Mouse (Mus musculus) stomach, embryonic 16.5 days (tissue): ENCODE measurements around the gene Lrguk. TPM values are rescaled to one million over a fixed set of nuclear protein-coding genes. Genes with fewer than 3 reads are reported as not detected.

Experiments used
- ATAC-seq: fragments of 200-750 bp; cut with Nextera tagmentation; 2 replicates; pipeline ENCODE4 v1.8.0; 2017; ENCODE audit warnings: moderate number of reproducible peaks, moderate TSS enrichment; ENCODE audit not compliant: insufficient read depth, low FRiP score
- H3K27ac ChIP-seq: fragments of 300-500 bp; sonication (generic); 2 replicates; pipeline ENCODE4 v1.5.1; 2014; ENCODE audit warnings: low read length
- H3K27me3 ChIP-seq: fragments of 300-500 bp; sonication (generic); 2 replicates; pipeline ENCODE4 v1.6.1; 2014; ENCODE audit warnings: low read length, control low read depth, mixed read lengths; ENCODE audit not compliant: control insufficient read depth, insufficient read depth
- H3K36me3 ChIP-seq: fragments of 300-500 bp; sonication (generic); 2 replicates; pipeline ENCODE4 v1.6.1; 2014; ENCODE audit warnings: low read length; ENCODE audit not compliant: control insufficient read depth, insufficient read depth
- H3K4me1 ChIP-seq: fragments of 300-500 bp; sonication (generic); 2 replicates; pipeline ENCODE4 v1.6.1; 2014; ENCODE audit warnings: low read length, control low read depth, mixed read lengths; ENCODE audit not compliant: control insufficient read depth, insufficient read depth
- H3K4me2 ChIP-seq: fragments of 300-500 bp; sonication (generic); 2 replicates; pipeline ENCODE4 v1.6.1; 2014; ENCODE audit warnings: low read depth, low read length, mixed read lengths
- H3K4me3 ChIP-seq: fragments of 300-500 bp; sonication (generic); replicated peaks from 2 replicates; pipeline ENCODE4 v1.5.1; 2014; ENCODE audit warnings: mild to moderate bottlenecking, low read length
- H3K9ac ChIP-seq: fragments of 300-500 bp; sonication (generic); 2 replicates; pipeline ENCODE4 v1.6.1; 2014; ENCODE audit warnings: low read length
- H3K9me3 ChIP-seq: fragments of 300-500 bp; sonication (generic); replicated peaks from 2 replicates; pipeline ENCODE4 v1.6.1; 2016; ENCODE audit warnings: low read length, control low read depth; ENCODE audit not compliant: control insufficient read depth
- WGBS: fragments of 180-500 bp; shearing (Covaris S2); extraction: QIAGEN DNeasy Blood & Tissue Kit; methylation state at CpG from one replicate; pipeline ENCODE4 v1.1.7; 2014; 5-methylcytosine and 5-hydroxymethylcytosine counted together
- polyA plus RNA-seq: library from polyadenylated mRNA; unstranded; fragments of >200 nt; fragmentation: Nextera tagmentation; extraction: Ambion mirVana; gene quantifications from 2 replicates; pipeline ENCODE4 v1.2.1, GENCODE M21; 2015

The Lrguk gene
- polyA plus RNA-seq, 1 experiment from 2014 or later: 0.44 TPM

DNA sequence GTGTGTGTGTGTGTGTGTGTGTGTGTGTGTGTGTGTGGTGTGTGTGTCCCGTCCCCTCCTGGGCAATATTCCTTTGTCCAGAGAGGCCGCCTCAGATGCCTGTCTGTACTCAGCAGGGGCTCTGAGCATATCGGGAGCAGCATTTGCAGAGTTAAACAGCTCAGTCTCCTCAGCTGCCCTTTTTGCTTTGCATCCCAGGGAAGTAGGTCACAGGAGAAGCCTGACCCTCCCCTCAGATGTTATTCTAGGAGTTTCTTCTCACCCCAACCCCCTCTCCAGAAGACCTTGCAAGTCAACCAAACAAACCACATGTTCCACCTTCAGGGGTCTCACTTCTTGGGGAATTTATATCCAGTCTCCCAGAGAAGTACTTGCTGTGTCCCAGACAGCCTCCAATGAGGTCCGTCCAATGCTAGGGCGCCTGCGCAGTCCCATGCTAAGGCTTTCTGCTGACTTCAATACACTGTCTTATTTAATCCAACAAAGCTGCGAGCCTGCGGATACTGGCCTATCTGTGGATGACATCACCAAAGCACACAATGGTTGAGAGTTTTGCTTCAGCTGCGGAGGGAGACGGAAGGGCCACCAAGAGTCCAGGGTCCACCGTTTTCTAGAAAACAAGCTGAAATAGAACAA, 17.4 kb downstream of the Lrguk start:
- no peaks in the 10 kb centered on the region for H3K36me3 ChIP-seq
- no peak overlapping the region for H3K4me3 ChIP-seq
- no peak for ATAC-seq
- H3K27ac ChIP-seq: no peak overlapping the region
- no peak overlapping the region for H3K9ac ChIP-seq
- no peaks in the 10 kb centered on the region for H3K9me3 ChIP-seq
- 0 out of 2 replicates have a peak, but pooled peaks cover 2% of the 10 kb centered on the region for H3K4me1 ChIP-seq
- H3K27me3 ChIP-seq: no peaks in the 10 kb centered on the region
- H3K4me2 ChIP-seq: no peak overlapping the region
- WGBS: 71% methylated on average over 11 of the region's 11 CpGs

DNA sequence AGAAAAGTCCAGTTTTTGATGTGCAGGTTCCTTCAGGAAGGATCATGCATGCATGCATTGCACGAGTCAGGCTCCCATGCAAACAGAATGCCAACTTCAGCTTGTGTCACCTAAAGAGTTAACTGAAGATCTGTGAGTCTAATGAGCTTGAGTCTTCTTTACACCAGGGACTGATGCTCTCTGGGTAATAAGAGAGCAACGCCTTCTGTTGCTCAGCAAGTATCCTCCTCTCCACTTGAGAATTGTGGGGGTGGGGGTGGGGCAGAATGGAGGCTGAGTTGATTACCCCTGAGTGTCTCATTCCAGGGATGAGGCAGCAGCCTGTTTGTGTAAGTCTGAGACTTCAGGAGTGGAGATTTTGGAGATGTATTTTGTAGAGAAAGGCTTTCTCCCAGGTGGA, 20.2 kb downstream of the Lrguk start:
- Histone ChIP-seq H3K4me2 (no peak overlapping the region), H3K4me3 (no peak overlapping the region), H3K27ac (no peak overlapping the region), H3K9ac (no peak overlapping the region), H3K36me3 (no peaks in the 10 kb centered on the region), H3K4me1 (no peaks in the 10 kb centered on the region), H3K9me3 (no peaks in the 10 kb centered on the region), H3K27me3 (no peaks in the 10 kb centered on the region)
- no peak for ATAC-seq
- WGBS: 71% methylated on average over 2 of the region's 2 CpGs

DNA sequence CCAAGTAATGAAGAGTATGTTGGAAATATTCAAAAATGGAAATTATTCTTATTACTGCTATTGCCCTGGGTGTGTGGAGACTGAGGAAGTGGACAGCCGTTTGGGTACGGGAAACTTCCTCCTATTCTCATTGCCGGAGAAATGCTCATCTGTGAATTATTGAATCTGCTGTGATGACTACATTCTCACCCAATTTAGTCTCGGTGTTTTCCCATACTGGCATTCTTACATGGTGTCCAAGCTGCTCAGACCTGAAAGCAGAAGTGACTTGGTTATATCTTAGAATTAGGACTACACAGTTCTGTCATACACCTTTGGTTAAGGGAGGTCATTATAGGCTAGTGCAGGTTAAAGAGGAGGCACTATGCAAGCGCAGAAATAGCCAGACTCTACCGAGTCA, 30.5 kb downstream of the Lrguk start:
- 88% methylated on average over 6 of the region's 6 CpGs for WGBS
- H3K4me3 ChIP-seq: no peak overlapping the region

DNA sequence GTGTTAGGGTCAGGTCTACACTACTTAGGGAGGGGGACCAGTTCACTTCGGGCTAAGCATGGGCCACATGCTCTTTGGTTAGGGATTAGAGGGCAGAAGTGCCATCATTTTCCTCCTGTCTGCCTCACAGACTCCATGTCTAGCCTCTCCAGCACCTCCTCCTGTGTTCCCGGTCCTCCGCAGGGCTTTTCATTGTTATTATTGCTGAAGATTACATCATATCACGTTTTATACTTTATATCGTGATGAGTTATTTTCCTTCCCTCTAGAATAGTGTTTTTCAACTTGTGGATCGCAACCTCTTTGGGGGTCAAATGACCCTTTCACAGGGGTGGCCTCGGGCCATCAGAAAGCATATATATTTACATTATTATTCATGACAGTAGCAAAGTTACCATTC, 37.5 kb downstream of the Lrguk start:
- no peak overlapping the region for H3K4me3 ChIP-seq
- H3K9ac ChIP-seq: no peak overlapping the region
- no peaks in the 10 kb centered on the region for H3K9me3 ChIP-seq
- H3K4me1 ChIP-seq: no peaks in the 10 kb centered on the region
- H3K36me3 ChIP-seq: no peaks in the 10 kb centered on the region
- H3K4me2 ChIP-seq: no peak overlapping the region
- H3K27ac ChIP-seq: no peak overlapping the region
- 84% methylated on average over 7 of the region's 7 CpGs for WGBS
- no peaks in the 10 kb centered on the region for H3K27me3 ChIP-seq
- ATAC-seq: no peak

More for the DNA sequence above, 30.5 kb downstream of the Lrguk start:
- H3K27ac ChIP-seq: no peak overlapping the region
- H3K4me2 ChIP-seq: no peak overlapping the region
- no peaks in the 10 kb centered on the region for H3K9me3 ChIP-seq
- H3K36me3 ChIP-seq: no peaks in the 10 kb centered on the region
- no peaks in the 10 kb centered on the region for H3K4me1 ChIP-seq
- ATAC-seq: no peak
- H3K27me3 ChIP-seq: no peaks in the 10 kb centered on the region
- H3K9ac ChIP-seq: no peak overlapping the region

DNA sequence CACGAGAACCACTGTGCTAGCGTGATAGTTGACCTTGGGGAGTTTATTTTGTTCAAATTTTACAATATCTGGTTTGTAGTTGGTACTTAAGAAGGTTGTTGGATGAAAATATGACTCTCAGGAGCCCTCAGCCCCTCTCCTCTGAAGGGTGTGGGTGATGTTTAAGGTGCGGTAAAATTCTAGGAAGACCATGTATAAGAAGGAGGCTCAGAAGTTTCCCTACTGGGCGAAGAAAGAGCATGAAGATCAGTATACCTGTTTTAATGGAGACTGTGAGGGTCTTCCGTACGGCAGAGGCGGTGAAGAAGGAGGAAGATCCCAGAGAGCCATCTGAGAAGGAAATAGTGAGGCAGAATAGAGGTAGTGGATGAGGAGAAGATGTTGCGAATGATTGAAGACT, 38.0 kb downstream of the Lrguk start:
- Histone ChIP-seq H3K4me2 (no peak overlapping the region), H3K9me3 (no peaks in the 10 kb centered on the region), H3K27ac (no peak overlapping the region), H3K4me3 (no peak overlapping the region), H3K4me1 (no peaks in the 10 kb centered on the region), H3K36me3 (no peaks in the 10 kb centered on the region), H3K27me3 (no peaks in the 10 kb centered on the region), H3K9ac (no peak overlapping the region)
- ATAC-seq: no peak
- 95% methylated on average over 8 of the region's 8 CpGs for WGBS

DNA sequence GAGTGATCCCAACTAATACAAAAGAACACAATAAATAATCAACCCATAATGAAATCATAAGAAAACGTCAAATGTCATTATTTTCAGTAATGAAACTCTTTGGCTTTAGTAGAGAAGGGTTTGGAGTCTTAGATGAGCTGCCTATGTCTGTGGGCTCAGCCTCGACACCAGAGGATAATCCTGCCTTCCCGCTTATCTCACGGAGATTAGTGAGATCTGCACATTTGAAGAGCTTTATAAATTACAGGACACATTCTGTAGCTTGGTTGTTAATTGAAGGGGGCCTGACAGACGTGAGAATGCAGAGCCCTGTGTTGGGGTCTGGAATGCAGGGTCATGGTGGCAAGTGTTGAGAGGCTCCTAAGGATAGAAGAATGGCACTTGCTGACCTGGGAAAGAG, 42.7 kb downstream of the Lrguk start:
- Histone ChIP-seq H3K27me3 (no peaks in the 10 kb centered on the region), H3K4me1 (no peaks in the 10 kb centered on the region), H3K4me3 (no peak overlapping the region), H3K9ac (no peak overlapping the region), H3K9me3 (no peaks in the 10 kb centered on the region), H3K36me3 (no peaks in the 10 kb centered on the region), H3K4me2 (no peak overlapping the region), H3K27ac (no peak overlapping the region)
- no peak for ATAC-seq
- WGBS: 56% methylated on average over 5 of the region's 5 CpGs

DNA sequence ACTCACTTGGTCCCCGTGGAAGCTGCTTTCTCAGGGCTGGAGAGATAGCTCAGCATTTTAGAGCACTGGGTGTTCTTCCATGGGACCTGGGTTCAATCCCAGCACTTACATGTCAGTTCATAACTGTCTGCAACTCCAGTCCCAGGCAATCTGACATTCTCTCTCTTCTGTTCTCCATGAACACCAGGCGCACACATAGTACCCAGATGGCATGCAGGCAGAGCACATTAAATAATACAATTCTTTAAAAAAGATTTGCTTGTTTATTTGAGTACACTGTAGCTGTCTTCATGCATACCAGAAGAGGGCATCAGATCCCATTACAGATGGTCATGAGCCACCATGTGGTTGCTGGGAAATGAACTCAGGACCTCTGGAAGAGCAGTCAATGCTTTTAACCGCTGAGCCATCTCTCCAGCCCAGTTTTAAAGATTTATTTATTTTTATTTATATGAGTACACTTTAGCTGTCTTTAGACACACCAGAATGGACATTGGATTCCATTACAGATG, 44.7 kb downstream of the Lrguk start:
- Histone ChIP-seq H3K36me3 (no peaks in the 10 kb centered on the region), H3K9me3 (no peaks in the 10 kb centered on the region), H3K27ac (no peak overlapping the region), H3K4me1 (no peaks in the 10 kb centered on the region), H3K4me3 (no peak overlapping the region), H3K27me3 (no peaks in the 10 kb centered on the region), H3K4me2 (no peak overlapping the region), H3K9ac (no peak overlapping the region)
- ATAC-seq: no peak
- 85% methylated on average over 3 of the region's 3 CpGs for WGBS

DNA sequence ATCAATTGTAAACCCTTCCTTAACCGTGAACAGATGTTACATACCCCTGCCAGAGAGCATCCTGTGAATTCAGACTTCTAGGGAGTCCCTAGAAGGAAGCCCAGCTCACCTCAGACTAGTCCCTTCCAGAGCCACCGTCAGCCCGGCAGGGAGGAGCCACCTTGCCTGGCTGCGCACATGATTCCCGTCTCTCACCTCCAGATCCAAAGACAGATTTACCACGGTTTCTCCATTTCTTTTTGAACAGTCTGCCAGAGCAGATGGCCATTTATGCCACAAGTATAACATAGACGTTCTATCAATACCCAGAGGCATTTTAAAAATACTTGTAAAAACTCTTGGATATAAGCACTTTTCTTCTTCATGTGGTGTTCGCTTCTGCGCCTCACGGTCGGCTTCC, 46.3 kb downstream of the Lrguk start:
- no peaks in the 10 kb centered on the region for H3K27me3 ChIP-seq
- no peaks in the 10 kb centered on the region for H3K9me3 ChIP-seq
- no peak overlapping the region for H3K4me2 ChIP-seq
- no peak overlapping the region for H3K4me3 ChIP-seq
- H3K4me1 ChIP-seq: no peaks in the 10 kb centered on the region
- WGBS: 74% methylated on average over 11 of the region's 11 CpGs
- H3K9ac ChIP-seq: no peak overlapping the region
- H3K27ac ChIP-seq: no peak overlapping the region
- ATAC-seq: no peak
- no peaks in the 10 kb centered on the region for H3K36me3 ChIP-seq

DNA sequence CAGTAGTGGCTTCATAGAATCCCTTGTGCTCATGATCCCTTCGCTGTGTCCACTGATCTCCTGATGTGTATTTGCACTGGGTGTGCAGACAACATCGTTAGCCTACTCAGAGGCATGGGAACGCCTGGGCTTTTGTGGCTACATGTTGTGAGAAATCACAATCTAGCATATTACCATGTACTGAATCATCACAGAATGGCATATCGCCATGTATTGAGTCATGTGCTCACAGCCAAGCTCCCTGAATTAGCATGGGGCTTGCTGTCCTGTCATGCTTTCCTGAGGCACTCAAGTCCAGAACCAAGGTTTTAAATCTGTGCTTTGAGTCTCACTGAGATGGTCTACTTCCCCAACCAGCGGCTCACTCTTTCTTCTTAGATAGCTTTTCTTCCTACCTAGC, 54.2 kb downstream of the Lrguk start:
- Histone ChIP-seq H3K4me1 (no peaks in the 10 kb centered on the region), H3K4me2 (no peak overlapping the region), H3K9me3 (no peaks in the 10 kb centered on the region), H3K4me3 (no peak overlapping the region), H3K27me3 (no peaks in the 10 kb centered on the region), H3K27ac (no peak overlapping the region), H3K9ac (no peak overlapping the region), H3K36me3 (no peaks in the 10 kb centered on the region)
- no peak for ATAC-seq
- WGBS: 90% methylated on average over 5 of the region's 5 CpGs
